19 mouse cellular contexts compared by ENCODE assay signal in the genomic region with DNA sequence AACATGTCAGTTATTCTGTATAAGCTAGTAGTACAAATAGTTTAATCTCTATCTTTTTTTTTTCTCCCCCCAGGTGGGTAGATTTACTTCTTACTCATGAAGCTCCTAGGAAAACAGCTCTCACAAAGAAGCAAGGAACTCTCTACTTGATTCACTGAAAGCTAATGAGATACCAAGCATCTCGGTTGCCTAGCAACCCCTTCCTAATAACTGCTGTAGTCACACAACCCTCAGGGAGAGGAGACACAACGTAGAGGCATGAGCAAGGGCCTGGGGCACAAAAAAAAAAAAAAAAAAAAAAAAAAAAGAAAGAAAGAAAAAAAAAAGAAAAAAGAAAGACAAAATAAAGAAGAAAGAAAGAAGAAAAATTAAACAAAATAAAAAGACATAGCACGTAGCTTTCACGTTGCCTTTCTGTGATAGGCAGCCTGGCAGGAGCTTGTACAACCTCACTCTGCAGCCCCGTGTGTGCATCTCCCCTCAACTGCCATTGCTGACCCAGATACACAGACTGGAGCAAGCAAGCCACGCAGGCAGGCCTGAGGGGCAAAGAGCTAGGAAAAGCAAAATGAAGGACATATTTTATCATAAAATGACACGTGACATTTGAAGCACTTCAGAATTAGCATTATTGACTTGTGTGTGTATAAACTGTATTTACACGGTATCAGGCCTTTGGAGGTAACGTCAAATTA. TPM values are rescaled to one million over a fixed set of nuclear protein-coding genes. Genes with fewer than 3 reads are reported as not detected.
DNase-seq lines count a peak whose midpoint lies in the region; ATAC-seq lines count a peak whose summit lies in the region.
"Had no signal": no experiment of that assay in that cellular context is flagged by ENCODE, and none has a peak within 500 bp of the region (broad histone marks: within the 10 kb centered on the region; RNA-seq: fewer than 3 reads in every experiment).

No protein-coding gene starts in this region.

- no peak overlapping the region for H3K27ac ChIP-seq in hindbrain, embryonic 11.5 days (ENCODE audit: low read depth, low read length)
- no peak overlapping the region for H3K27ac ChIP-seq in hindbrain, embryonic 12.5 days
- H3K27ac ChIP-seq in embryonic facial prominence, embryonic 11.5 days (replicated peaks; ENCODE audit: low read depth, low read length) = no peak overlapping the region
- H3K27ac ChIP-seq in neural tube, embryonic 13.5 days (replicated peaks) = no peak overlapping the region
- H3K27ac ChIP-seq: embryonic facial prominence, embryonic 13.5 days; forebrain, embryonic 12.5 days had no signal

- H3K27me3 ChIP-seq in hindbrain, embryonic 11.5 days (ENCODE audit: control insufficient read depth, insufficient read depth, low read length) = no peaks in the 10 kb centered on the region
- no peaks in the 10 kb centered on the region for H3K27me3 ChIP-seq in hindbrain, embryonic 12.5 days
- H3K27me3 ChIP-seq in embryonic facial prominence, embryonic 11.5 days (ENCODE audit: control insufficient read depth, insufficient read depth, low read length) = no peaks in the 10 kb centered on the region
- H3K27me3 ChIP-seq in neural tube, embryonic 13.5 days = no peaks in the 10 kb centered on the region

- 53% methylated on average over 9 of the region's 9 CpGs for WGBS in hindbrain, embryonic 11.5 days
- 54% methylated on average over 9 of the region's 9 CpGs for WGBS in hindbrain, embryonic 12.5 days
- WGBS in embryonic facial prominence, embryonic 11.5 days = 62% methylated on average over 9 of the region's 9 CpGs
- WGBS in neural tube, embryonic 13.5 days = 30% methylated on average over 9 of the region's 9 CpGs

- H3K4me1 ChIP-seq in hindbrain, embryonic 11.5 days (replicated peaks; ENCODE audit: control insufficient read depth, insufficient read depth, low read length) = no peaks in the 10 kb centered on the region
- H3K4me1 ChIP-seq in hindbrain, embryonic 12.5 days = peaks cover 10% of the 10 kb centered on the region
- no peaks in the 10 kb centered on the region for H3K4me1 ChIP-seq in embryonic facial prominence, embryonic 11.5 days (ENCODE audit: control insufficient read depth, insufficient read depth, low read length)
- peaks cover 28% of the 10 kb centered on the region for H3K4me1 ChIP-seq in neural tube, embryonic 13.5 days (replicated peaks)
- H3K4me1 ChIP-seq: embryonic facial prominence, embryonic 13.5 days had no signal

- H3K4me3 ChIP-seq in hindbrain, embryonic 11.5 days (ENCODE audit: low read depth, low read length) = no peak overlapping the region
- no peak overlapping the region for H3K4me3 ChIP-seq in hindbrain, embryonic 12.5 days
- H3K4me3 ChIP-seq in embryonic facial prominence, embryonic 11.5 days (ENCODE audit: low read depth, low read length) = no peak overlapping the region
- no peak overlapping the region for H3K4me3 ChIP-seq in neural tube, embryonic 13.5 days
- H3K4me3 ChIP-seq: embryonic facial prominence, embryonic 13.5 days; forebrain, embryonic 12.5 days had no signal

- intact Hi-C loops in heart, postnatal 36 days (cut with DNase I) = no loop called here

- H3K9me3 ChIP-seq in hindbrain, embryonic 11.5 days (ENCODE audit: control insufficient read depth, low read length) = no peaks in the 10 kb centered on the region
- no peaks in the 10 kb centered on the region for H3K9me3 ChIP-seq in hindbrain, embryonic 12.5 days (replicated peaks)
- H3K9me3 ChIP-seq in embryonic facial prominence, embryonic 11.5 days (replicated peaks; ENCODE audit: control insufficient read depth, low read length) = no peaks in the 10 kb centered on the region
- H3K9me3 ChIP-seq in neural tube, embryonic 13.5 days = no peaks in the 10 kb centered on the region
- H3K9me3 ChIP-seq: embryonic facial prominence, embryonic 13.5 days; forebrain, embryonic 12.5 days had no signal

- no peak for ATAC-seq in hindbrain, embryonic 11.5 days (ENCODE audit: low FRiP score)
- ATAC-seq in hindbrain, embryonic 12.5 days (ENCODE audit: low FRiP score) = no peak
- no peak for ATAC-seq in embryonic facial prominence, embryonic 11.5 days (replicated peaks; ENCODE audit: insufficient number of reproducible peaks, low FRiP score, low TSS enrichment, low read depth)
- peak; percentile 74; the same call in 1 of the 2 replicates for ATAC-seq in neural tube, embryonic 13.5 days (ENCODE audit: low read depth)
- ATAC-seq: intestine, postnatal 0 days had no signal

- H3K36me3 ChIP-seq in hindbrain, embryonic 11.5 days (ENCODE audit: control insufficient read depth, insufficient read depth, low read length) = no peaks in the 10 kb centered on the region
- no peaks in the 10 kb centered on the region for H3K36me3 ChIP-seq in hindbrain, embryonic 12.5 days
- H3K36me3 ChIP-seq in embryonic facial prominence, embryonic 11.5 days (replicated peaks; ENCODE audit: control insufficient read depth, insufficient read depth, low read depth, low read length) = no peaks in the 10 kb centered on the region
- H3K36me3 ChIP-seq in neural tube, embryonic 13.5 days = no peaks in the 10 kb centered on the region
- H3K36me3 ChIP-seq: embryonic facial prominence, embryonic 13.5 days; forebrain, embryonic 12.5 days had no signal

- DNase-seq in hindbrain, embryonic 11.5 days (ENCODE audit: low spot score) = peak; percentile 75
- DNase-seq in ZHBTc4 (ENCODE audit: low read depth, low spot score) = peak; percentile 40
- peak; percentile 63 for DNase-seq in embryonic facial prominence, embryonic 11.5 days (ENCODE audit: low spot score)
- DNase-seq in urinary bladder, adult 18-20 months (ENCODE audit: low spot score in 2 of 2) = no peak
- no peak for DNase-seq in heart, postnatal 36 days
- DNase-seq: adrenal gland, postnatal 14 days; cerebellum, adult 9-10 months; heart, postnatal 14 days; kidney, postnatal 25 days; layer of hippocampus, adult 9-11 months; liver; lung, adult 2 months; thymus, postnatal 4 days had no signal

- no peak overlapping the region for H3K4me2 ChIP-seq in hindbrain, embryonic 11.5 days (replicated peaks; ENCODE audit: low read depth, low read length)
- H3K4me2 ChIP-seq in hindbrain, embryonic 12.5 days (replicated peaks) = no peak overlapping the region
- H3K4me2 ChIP-seq in embryonic facial prominence, embryonic 11.5 days (ENCODE audit: low read depth, low read length) = no peak overlapping the region
- H3K4me2 ChIP-seq in neural tube, embryonic 13.5 days = no peak overlapping the region
- H3K4me2 ChIP-seq: embryonic facial prominence, embryonic 13.5 days; forebrain, embryonic 12.5 days had no signal

- H3K9ac ChIP-seq in hindbrain, embryonic 11.5 days (ENCODE audit: low read depth, low read length) = no peak overlapping the region
- no peak overlapping the region for H3K9ac ChIP-seq in hindbrain, embryonic 12.5 days
- H3K9ac ChIP-seq in embryonic facial prominence, embryonic 11.5 days (replicated peaks; ENCODE audit: low read length) = no peak overlapping the region
- H3K9ac ChIP-seq in neural tube, embryonic 13.5 days = no peak overlapping the region
- H3K9ac ChIP-seq: embryonic facial prominence, embryonic 13.5 days; forebrain, embryonic 12.5 days had no signal

RNA-seq across cellular contexts. Expression of gene Hoxa1, which starts 20.1 kb away (rescaled TPM):
- polyA plus RNA-seq in hindbrain, embryonic 11.5 days (2014; fragmentation: Nextera tagmentation; extraction: Ambion mirVana) = 4.0 and 4.1 TPM in 2 replicates
- 2.1 and 3.2 TPM in 2 replicates for polyA plus RNA-seq in hindbrain, embryonic 12.5 days (2016; fragmentation: Nextera tagmentation; extraction: Ambion mirVana)
- 1.1 TPM in 2 replicates for polyA plus RNA-seq in embryonic facial prominence, embryonic 11.5 days (2014; fragmentation: Nextera tagmentation; extraction: Ambion mirVana)
- 2.0 and 3.0 TPM in 2 replicates for polyA plus RNA-seq in neural tube, embryonic 13.5 days (2015; fragmentation: Nextera tagmentation; extraction: Ambion mirVana)
- under 1 TPM; 0.14 to 0.24 TPM for total RNA-seq in heart, postnatal 36 days (2021)
- total RNA-seq: left cerebral cortex, postnatal 14 days had no signal

RNA-seq across cellular contexts. Expression of gene Hoxa2, which starts 26.6 kb away (rescaled TPM):
- 63.7 and 68.1 TPM in 2 replicates for polyA plus RNA-seq in hindbrain, embryonic 11.5 days (2014; fragmentation: Nextera tagmentation; extraction: Ambion mirVana)
- polyA plus RNA-seq in hindbrain, embryonic 12.5 days (2016; fragmentation: Nextera tagmentation; extraction: Ambion mirVana) = 52.2 and 70.1 TPM in 2 replicates
- 19.4 and 24.1 TPM in 2 replicates for polyA plus RNA-seq in embryonic facial prominence, embryonic 11.5 days (2014; fragmentation: Nextera tagmentation; extraction: Ambion mirVana)
- polyA plus RNA-seq in neural tube, embryonic 13.5 days (2015; fragmentation: Nextera tagmentation; extraction: Ambion mirVana) = 11.9 and 13.7 TPM in 2 replicates
- total RNA-seq in heart, postnatal 36 days (2021) = under 1 TPM in 1 of 2 experiments, not detected in 1; 0.62 TPM
- total RNA-seq: left cerebral cortex, postnatal 14 days had no signal
- polyA plus RNA-seq: forebrain, embryonic 12.5 days had no signal

RNA-seq across cellular contexts. Expression of gene 5730596B20Rik, which starts 39.3 kb away (rescaled TPM):
- 4.9 and 5.4 TPM in 2 replicates for polyA plus RNA-seq in hindbrain, embryonic 11.5 days (2014; fragmentation: Nextera tagmentation; extraction: Ambion mirVana)
- polyA plus RNA-seq in hindbrain, embryonic 12.5 days (2016; fragmentation: Nextera tagmentation; extraction: Ambion mirVana) = 5.6 and 6.9 TPM in 2 replicates
- polyA plus RNA-seq in embryonic facial prominence, embryonic 11.5 days (2014; fragmentation: Nextera tagmentation; extraction: Ambion mirVana) = 0.13 and 0.22 TPM in 2 replicates
- polyA plus RNA-seq in neural tube, embryonic 13.5 days (2015; fragmentation: Nextera tagmentation; extraction: Ambion mirVana) = 3.5 and 4.1 TPM in 2 replicates
- under 1 TPM in 1 of 2 experiments, not detected in 1; 0.08 TPM for total RNA-seq in heart, postnatal 36 days (2021)
- total RNA-seq: left cerebral cortex, postnatal 14 days had no signal
- polyA plus RNA-seq: forebrain, embryonic 12.5 days had no signal

RNA-seq across cellular contexts. Expression of gene Hoxa4, which starts 53.6 kb away (rescaled TPM):
- polyA plus RNA-seq in hindbrain, embryonic 11.5 days (2014; fragmentation: Nextera tagmentation; extraction: Ambion mirVana) = 11.9 and 12.8 TPM in 2 replicates
- polyA plus RNA-seq in hindbrain, embryonic 12.5 days (2016; fragmentation: Nextera tagmentation; extraction: Ambion mirVana) = 6.9 and 12.5 TPM in 2 replicates
- 0.31 and 0.34 TPM in 2 replicates for polyA plus RNA-seq in embryonic facial prominence, embryonic 11.5 days (2014; fragmentation: Nextera tagmentation; extraction: Ambion mirVana)
- 5.7 and 5.8 TPM in 2 replicates for polyA plus RNA-seq in neural tube, embryonic 13.5 days (2015; fragmentation: Nextera tagmentation; extraction: Ambion mirVana)
- total RNA-seq in heart, postnatal 36 days (2021) = under 1 TPM; 0.43 to 0.67 TPM
- total RNA-seq: left cerebral cortex, postnatal 14 days had no signal
- polyA plus RNA-seq: forebrain, embryonic 12.5 days had no signal

Comparison
In these comparisons a context has a peak if more than half of its experiments do, and no peak if none do; other contexts are left out.
1. DNase-seq: peak in hindbrain, embryonic 11.5 days (single experiment), ZHBTc4 (single experiment) and embryonic facial prominence, embryonic 11.5 days (single experiment); none in urinary bladder, adult 18-20 months (0 of 2) and heart, postnatal 36 days (0 of 2).